Mouse (Mus musculus): ENCODE measurements around the gene Tmem138.
A peak's percentile ranks its signal among the peaks of the same experiment; 100 is the strongest.

Tmem138 gene

DNA sequence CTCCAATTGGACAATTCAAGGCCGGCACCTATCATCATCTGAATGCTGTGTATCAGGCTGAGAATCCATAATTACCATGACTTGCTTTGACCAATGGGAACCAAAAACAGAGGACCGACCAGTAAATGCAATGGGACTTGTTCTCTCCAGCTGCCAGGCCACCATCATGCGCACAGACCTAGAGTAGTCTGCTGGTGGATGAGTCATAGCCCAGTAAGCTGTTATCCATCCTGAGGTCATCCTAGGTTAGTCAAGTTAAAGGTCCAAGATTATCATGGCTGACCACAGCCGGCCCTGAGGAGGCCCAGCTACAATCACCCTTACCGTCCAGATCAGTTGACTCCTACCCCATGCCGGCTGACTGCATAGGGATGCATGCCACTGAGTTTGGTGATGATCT lies 7.5 kb downstream of the Tmem138 start:
- no peak for DNase-seq (ENCODE audit: low read depth, low spot score)

DNA sequence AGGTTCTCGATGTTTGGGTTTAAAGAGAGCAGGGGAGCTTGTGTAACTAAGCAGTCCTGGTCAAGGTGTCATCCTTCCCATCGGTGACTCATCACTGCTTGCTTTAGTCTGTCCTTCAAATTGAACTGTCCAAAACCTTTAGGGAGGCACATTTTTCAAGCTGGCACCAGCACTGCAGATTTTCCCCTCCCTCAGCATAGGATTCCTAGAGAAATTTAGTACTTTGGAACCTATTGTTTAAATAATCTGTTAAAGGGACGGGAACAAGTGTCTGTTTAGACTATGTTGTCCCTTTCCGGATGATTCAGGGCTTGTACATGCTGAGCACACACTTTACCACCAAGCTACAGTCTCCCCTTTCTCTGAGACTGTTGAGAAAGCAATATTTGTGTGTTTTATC lies 11.9 kb downstream of the Tmem138 start:
- no peak for DNase-seq (ENCODE audit: low read depth, low spot score)

DNA sequence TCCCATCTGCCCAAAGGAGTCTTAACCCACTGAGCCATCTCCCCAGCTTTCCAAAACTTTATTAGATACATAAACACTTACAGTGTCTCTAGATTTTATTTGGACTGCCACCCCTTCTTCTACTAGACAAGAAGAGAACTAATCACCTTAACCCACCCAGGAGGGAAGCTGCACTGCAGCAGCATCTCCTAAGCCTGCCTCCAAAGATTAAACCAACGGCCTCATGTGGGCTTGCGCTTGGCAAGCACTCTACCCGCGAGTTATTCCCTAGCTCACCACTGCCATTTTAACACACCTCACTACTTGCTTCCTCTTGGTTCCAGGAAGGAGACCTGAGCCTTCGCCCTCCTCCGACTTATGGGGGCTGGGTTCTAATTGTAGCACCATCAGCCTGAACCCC lies 12.9 kb downstream of the Tmem138 start:
- DNase-seq (ENCODE audit: low read depth, low spot score) = no peak

DNA sequence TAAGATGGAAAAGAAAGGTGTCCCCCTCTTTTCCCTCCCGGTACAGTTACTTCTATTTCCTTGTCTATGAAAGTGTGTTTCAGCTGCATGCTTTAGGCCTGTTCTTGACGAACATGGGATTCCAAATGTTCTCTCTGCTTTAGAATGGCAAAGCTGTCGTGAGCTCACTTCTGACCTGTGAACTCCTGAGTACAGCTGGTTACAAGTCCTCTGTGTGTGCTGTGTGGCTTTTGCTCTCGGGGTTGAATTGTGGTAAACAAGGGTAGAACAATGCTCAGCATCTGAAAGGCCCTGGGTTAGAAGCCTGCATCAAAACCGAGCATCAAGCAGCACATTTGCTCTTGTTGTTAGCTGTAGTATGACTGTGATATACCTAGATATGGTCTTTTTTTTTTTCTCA lies 14.8 kb downstream of the Tmem138 start:
- DNase-seq (ENCODE audit: low read depth, low spot score) = no peak

DNA sequence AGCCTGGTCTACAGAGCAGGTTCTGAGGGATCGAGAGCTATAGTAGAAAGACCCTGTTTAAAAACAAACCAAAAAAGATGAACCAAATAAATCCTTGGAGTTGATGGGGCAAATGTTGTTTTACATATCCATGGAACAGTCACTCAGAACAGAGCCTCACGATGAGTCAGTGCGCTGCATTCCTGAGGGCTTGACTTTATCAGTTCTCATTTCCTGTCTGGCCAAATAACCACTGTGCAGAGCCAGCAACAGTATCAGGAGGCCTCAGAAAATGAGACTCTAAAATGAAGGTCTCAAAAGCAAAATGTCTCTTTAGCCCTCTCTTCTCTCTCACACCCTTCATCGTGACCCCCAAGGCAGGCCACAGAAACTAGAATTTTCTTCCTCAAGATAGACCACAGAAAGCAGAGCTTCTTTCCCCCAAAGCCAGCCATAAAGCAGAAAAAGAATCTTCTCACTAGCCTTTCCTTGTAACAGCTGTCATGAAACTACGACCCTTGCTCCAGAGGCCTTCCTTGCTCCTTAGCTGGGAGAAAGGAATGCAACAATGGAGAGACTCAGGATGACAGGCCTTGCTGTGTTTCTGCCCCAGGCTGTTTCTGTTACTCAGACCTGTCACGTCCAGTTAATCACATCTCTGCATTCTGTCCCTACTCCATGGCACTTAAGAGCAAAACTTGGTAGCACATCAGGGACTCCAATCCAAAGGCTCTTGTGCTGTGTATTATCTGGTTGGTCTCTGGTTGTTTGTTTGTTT lies 15.4 kb downstream of the Tmem138 start:
- DNase-seq (ENCODE audit: low read depth, low spot score) = no peak

DNA sequence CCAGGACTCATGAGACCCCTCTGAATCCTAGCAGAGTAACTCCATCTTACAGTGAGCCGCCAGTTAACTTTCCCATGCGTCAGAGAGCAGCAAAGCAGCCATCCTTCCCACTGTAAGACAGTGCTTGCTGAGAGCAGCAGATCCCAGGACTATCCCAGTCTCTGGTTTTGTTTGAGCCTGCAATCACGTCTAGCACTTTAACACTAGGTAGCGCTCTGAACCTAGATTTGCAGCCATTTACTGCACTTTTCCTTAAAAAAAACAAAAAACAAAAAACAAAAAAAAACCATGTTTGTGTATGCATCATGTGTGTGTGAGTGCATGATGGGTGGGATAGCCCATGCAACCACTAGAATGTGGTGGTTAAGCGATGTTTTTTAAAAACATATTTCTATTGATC lies 17.1 kb downstream of the Tmem138 start:
- peak; percentile 29 for DNase-seq (ENCODE audit: low read depth, low spot score)

DNA sequence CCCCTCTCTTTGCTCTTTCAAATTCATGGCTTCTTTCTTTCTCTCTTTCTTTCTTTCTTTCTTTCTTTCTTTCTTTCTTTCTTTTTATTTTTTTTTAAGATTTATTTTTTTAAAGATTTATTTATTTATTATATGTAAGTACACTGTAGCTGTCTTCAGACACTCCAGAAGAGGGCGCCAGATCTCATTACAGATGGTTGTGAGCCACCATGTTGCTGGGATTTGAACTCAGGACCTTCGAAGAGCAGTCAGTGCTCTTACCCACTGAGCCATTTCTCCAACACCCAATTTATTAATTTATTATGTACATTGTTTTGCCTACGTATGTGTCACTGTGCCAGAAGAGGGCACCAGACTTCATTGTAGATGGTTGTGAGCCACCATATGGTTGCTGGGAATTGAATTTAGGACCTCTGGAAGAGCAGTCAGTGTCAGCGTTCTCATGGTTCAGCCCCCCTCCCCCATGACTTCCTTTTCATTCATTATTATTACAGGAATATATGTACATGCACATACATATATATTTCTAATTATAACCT lies 19.3 kb downstream of the Tmem138 start:
- peak; percentile 42 for DNase-seq (ENCODE audit: low read depth, low spot score)

DNA sequence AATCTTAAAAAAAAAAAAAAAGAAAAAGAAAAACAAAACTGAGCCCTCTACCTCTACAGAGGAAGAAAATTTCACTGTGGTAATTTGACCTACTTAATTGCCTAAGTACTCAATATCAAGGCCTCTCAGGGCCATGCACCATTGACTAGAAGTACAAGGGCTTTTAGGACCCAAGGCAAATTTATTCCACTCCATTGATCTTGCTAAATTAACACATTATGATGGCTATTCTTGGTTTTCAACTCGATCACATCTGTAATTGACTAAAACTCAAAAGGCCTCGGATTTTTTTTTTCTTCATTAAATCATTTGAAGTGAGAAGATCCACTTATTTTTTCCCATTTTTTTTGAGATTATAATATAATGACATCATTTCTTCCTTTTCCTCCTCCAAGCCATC lies 19.7 kb downstream of the Tmem138 start:
- DNase-seq (ENCODE audit: low read depth, low spot score) = no peak

DNA sequence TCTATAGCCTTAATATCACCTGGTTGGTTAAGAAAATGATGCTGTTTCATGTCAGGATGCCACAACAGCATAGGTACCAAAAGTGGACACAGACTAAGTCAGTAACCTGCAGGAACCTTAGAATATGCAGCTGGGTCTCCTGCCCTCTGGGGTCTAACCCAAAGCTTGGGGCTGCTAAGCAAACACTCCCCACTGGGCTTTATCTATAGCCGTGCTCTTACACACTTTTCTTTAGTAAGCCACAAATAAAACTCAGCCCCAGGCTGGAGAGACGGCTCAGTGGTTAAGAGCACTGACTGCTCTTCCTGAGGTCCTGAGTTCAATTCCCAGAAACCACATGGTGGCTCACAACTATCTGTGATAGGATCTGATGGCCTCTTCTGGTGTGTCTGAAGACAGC lies 20.2 kb downstream of the Tmem138 start:
- no peak for DNase-seq (ENCODE audit: low read depth, low spot score)

DNA sequence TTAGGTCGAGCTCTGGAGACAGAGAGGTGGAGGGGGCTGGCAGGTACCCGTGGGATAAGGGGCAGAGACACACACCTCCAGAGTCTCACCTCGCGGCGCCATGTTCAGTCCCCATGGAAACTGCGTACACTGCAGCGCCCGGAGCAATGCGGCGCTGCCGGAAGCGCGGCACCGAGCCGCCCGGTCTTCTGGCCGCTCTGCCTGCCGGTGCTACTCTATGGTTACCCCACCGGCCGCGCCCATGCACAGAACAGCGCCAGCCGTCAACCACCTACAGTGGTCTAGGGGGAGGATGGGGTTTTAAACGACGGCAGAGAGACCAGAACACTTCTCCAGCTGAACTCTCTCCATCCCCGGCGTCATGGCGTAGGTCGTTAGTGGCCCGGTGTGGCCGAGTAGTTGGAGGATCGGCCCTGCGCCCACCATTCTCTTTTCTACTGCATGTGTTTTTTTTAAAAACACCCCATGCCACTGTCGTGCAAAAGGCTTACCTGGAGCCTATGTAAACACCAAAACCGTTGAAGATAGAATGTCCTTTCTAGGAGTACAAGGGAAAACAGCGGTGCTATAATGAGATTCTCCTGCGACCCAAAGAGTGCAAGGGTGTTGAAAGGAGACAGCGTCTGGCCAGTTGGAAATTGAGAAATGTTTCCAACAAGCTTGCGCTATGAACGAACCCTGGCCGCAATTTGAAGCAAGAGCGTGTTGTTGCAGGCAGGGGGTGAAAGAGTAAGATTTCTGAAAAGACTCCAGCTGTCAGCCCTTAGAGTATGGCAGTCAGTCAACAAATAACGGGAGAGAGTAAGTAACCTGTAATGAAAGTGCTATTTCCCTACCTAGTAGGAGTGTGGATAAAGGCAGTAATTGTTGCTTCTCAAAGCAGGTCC lies 21.3 kb downstream of the Tmem138 start, which contains the start of gene Tmem216:
Gene Tmem216 (minus strand): TSS at position 615 of the 887 bp plus-strand sequence.
- DNase-seq (ENCODE audit: low read depth, low spot score) = peak; percentile 88

DNA sequence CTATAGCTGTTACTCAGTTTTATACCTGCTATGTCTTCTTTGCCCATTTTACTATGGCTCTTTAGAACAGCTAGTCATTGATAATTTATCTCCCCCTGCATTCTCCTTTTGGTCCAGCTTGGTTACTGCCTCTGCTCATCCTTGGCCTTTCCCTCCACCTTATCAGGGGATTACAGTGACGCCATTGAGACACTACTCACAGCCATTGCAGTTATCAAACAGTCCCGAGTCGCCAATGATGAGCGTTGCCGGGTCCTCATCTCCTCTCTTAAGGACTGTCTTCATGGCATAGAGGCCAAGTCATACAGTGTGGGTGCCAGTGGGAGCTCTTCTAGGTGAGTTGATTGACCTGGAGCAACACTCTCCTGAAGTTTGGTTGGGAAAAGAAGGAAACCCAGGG lies 37.7 kb downstream of the Tmem138 start:
- no peak for DNase-seq (ENCODE audit: low read depth, low spot score)

DNA sequence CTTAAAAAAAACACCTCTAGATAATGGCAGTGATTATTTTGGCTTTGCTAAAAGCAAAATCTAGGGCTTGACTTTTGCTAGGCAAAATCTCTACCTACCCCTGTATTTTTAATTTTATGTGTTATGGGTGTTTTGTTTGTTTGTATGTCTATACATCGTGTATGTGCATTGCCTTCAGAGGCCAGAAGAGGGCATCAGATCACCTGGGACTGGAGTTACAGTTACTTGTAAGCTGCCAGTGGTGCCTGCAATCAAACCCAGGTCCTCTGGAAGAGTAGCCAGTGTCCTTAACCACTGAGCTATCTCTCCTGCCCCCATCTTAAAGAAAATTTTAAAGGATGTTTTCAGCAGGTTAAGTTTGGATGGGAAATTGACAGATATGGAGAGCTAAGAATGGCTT lies 47.1 kb downstream of the Tmem138 start:
- peak; percentile 37 for DNase-seq (ENCODE audit: low read depth, low spot score)

DNA sequence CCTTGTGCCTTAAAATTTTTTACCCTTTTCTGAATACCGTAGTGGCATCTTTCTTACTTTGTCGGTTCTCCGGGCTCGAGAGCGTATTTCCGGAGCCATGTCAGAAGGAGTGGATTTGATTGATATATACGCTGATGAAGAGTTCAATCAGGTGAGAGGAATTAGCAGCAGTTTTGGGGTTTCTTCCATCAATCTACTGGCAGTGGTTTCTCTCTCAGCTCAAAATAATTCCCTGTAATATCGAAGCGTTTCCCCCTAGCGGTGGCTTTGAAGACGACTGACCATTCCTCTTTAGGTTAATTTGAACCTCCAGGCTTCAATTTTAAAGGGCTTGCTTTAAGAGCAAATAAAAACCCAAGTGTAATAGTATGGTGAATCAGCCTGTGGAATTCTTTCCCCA lies 51.3 kb downstream of the Tmem138 start, which contains the start of gene Sdhaf2:
Gene Sdhaf2 (minus strand): TSS at position 233 of the 400 bp plus-strand sequence.
- peak; percentile 66 for DNase-seq (ENCODE audit: low read depth, low spot score)

DNA sequence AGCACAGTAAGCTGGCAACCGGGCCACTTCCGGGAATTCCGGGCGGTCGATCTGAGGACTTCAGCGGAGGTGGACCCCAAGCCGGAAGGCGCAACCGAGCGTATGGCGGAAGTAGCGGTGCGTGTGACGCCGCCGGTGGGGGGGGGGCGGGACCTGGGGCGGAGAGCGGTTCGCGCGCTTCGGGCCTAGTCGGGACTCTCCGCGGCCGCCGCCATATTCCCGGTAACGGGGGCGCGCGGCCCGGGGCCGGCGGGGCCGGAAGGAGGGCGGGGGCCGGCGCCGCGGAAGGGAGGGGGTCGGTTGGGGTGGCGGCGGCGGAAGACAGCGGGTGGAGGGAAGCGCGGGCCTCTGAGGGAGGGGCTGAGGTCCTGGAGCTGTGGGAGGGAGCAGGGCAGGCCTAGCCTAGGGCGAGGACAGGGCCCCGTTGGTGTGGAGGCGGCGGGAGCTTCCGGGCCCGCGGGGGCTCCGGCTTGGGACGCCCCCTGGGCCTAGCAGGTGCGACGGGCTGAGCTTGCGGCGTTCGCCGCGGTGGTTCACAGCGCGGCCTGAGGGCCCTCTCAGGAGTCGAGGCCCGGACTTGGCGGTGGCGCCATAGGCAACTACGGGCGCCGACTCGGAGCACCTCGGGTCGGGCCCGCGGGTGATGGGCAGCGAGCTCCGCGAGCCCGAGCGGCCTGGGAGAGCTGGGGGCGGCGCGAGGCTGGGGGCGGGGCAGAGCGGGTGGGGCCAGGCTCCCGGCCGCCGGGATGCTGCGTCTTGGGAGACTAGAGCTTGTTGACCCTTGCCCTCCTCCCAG lies 51.9 kb downstream of the Tmem138 start, which contains the start of gene Cpsf7:
Gene Cpsf7 (plus strand): TSS at position 161 of the 796 bp plus-strand sequence.
- peak; percentile 97 for DNase-seq (ENCODE audit: low read depth, low spot score)

DNA sequence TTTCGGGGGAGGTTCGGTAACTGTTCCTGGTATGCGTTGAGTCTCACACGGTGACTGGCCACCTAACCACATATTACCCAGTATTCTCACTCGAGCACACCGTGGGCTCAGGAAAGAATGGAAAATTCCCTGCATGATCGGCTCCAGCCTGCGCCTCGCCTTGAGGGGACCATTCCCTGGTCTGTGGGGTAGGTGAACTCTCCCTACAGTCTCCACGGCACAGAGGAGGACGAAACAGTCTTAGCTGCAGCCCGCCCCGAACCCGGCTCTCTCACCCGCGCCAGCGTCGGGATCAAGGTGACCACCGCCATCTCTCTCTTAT lies 52.4 kb downstream of the Tmem138 start:
- no peak for DNase-seq (ENCODE audit: low read depth, low spot score)

DNA sequence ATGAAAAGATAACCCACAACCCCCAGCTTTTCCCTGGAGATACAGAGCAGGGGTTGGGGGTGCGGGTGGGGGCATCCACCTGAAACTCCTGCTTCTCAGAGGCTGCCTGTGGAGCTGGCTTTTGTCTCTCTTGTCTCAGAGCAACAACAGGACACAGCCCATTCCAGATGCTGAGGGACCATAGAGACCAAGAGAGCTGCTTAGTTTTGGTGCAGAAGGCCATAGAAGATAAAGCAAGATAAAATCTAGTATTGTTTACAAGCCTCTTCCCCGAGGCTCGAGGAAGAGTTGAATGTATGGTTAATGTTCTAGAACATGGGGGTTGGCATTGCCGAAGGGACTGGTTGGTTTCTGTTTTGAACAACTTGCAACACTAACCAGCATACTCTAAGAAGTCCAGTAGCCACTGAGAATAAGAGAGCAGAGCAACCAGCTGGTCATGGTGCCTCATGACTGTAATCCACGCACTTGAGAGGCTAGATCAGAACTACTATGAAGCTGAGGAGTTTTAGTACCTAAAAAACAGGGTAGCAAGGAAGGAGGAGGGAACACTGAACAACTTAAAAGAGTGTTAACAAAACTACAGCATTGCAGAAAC lies 53.6 kb downstream of the Tmem138 start:
- peak; percentile 57 for DNase-seq (ENCODE audit: low read depth, low spot score)

DNA sequence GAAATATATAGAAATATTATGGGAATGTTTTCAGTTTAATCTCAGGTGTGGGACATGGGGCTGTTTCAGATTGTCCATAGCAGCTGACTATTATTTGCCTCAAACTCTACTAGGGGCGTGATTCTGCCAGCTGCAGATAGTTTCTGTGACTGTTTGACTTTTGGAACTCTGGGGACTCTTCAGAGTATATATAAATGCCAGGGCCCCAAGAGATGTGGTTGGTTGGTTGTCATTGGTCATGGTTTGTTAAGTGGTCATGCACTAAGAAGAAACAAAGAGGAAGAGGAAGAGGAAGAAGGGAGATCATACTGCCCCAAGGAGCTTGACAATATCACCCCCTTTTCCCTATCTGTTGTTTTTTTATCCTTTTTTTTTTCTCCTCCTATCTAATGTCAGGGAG lies 55.2 kb downstream of the Tmem138 start:
- DNase-seq (ENCODE audit: low read depth, low spot score) = peak; percentile 80

Measured in A20 (cell line).